Mouse (Mus musculus) cerebellum, postnatal 36 days (tissue): ENCODE measurements around the gene Cyp4f40.
"Not testable (repeated sequence)": the region's sequence is repeated elsewhere in the genome, so short reads cannot be mapped to it uniquely, and the experiment has no call there.

Experiments
- DNase-seq, 2 experiments: peaks; one replicate each; pipeline ENCODE4 v3.0.0; 2021 to 2022; ENCODE audit warnings: mixed read lengths in 2 of 2

Cyp4f40 gene

GRCm38 (mm10) chr17:32722151-32722550 lies 63.5 kb downstream of the Cyp4f40 start:
- DNase-seq = not testable (repeated sequence)

GRCm38 (mm10) chr17:32722771-32723170 lies 64.1 kb downstream of the Cyp4f40 start:
- DNase-seq = no peak

GRCm38 (mm10) chr17:32726360-32726759 lies 67.7 kb downstream of the Cyp4f40 start:
- not testable (repeated sequence) for DNase-seq
